In the genomic region with DNA sequence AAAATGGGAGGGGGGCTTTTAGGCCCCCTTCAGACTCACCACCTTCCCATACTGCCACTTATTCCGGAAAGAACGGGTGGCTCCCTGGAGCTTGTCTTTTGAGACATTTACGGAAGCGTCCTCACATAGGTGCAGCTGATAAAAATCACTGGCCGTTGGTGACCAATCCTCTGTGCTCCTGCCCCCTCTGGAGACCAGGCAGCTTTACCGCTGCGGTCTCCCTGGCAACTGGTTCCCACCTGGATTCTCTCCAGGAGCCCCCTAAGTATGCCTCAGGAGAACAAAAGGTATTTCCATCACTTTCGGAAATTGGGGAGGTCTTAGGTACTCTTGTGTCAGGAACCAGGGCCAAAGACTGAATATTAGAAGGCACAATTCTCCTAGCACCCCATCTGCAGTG, we compare ENCODE assay signal across 17 mouse cellular contexts.
DNase-seq lines count a peak whose midpoint lies in the region; ATAC-seq and TF ChIP-seq lines count a peak whose summit lies in the region.
"Had no signal": no experiment of that assay in that cellular context is flagged by ENCODE, and none has a peak within 500 bp of the region (broad histone marks: within the 10 kb centered on the region; RNA-seq: fewer than 3 reads in every experiment).

No protein-coding gene starts in this region.

- intact Hi-C loops in left cerebral cortex, postnatal 36 days (cut with DNase I): no loop called here

- no peak overlapping the region for H3K4me3 ChIP-seq in layer of hippocampus, adult 2 months
- no peak overlapping the region for H3K4me3 ChIP-seq in forebrain, embryonic 15.5 days
- H3K4me3 ChIP-seq in midbrain, postnatal 0 days (ENCODE audit: low read depth, low read length): no peak overlapping the region
- H3K4me3 ChIP-seq: left cerebral cortex, adult 2 months; neural tube, embryonic 13.5 days had no signal

- no peaks in the 10 kb centered on the region for H3K27me3 ChIP-seq in forebrain, embryonic 15.5 days
- no peaks in the 10 kb centered on the region for H3K27me3 ChIP-seq in midbrain, postnatal 0 days (ENCODE audit: insufficient read depth, low read length)
- H3K27me3 ChIP-seq: neural tube, embryonic 13.5 days had no signal

- peaks cover 24% of the 10 kb centered on the region for H3K4me1 ChIP-seq in forebrain, embryonic 15.5 days
- H3K4me1 ChIP-seq in midbrain, postnatal 0 days (ENCODE audit: insufficient read depth, low read length): peaks cover 13% of the 10 kb centered on the region

- TF ChIP-seq CTCF in layer of hippocampus, adult 2 months (conservative IDR thresholded peaks at IDR 0.05): no peak
- TF ChIP-seq CTCF in midbrain, postnatal 0 days (IDR thresholded peaks at IDR 0.05): peak; percentile 17; the same call in 1 of the 2 replicates

- WGBS in forebrain, embryonic 15.5 days: 21% methylated on average over 8 of the region's 8 CpGs
- WGBS in midbrain, postnatal 0 days: 17% methylated on average over 8 of the region's 8 CpGs

- peak; percentile 47 to 61 for DNase-seq in cerebellum, postnatal 10 days
- DNase-seq in cerebellum, postnatal 36 days: no peak
- no peak for DNase-seq in layer of hippocampus, adult 2 months (ENCODE audit: low spot score in 2 of 2)
- no peak for DNase-seq in layer of hippocampus, adult 8-10 months (ENCODE audit: low spot score in 2 of 2)
- DNase-seq in midbrain, postnatal 0 days (ENCODE audit: low spot score): peak; percentile 59
- DNase-seq in left cerebral cortex, postnatal 36 days (ENCODE audit: low spot score in 2 of 2): no peak
- DNase-seq: embryo, embryonic 11 days; kidney, adult 18-20 months; kidney, postnatal 14 days; liver, postnatal 0 days; lung, postnatal 10 days; right cerebral cortex, postnatal 25 days; thymus, adult 2 months had no signal

- no peaks in the 10 kb centered on the region for H3K9me3 ChIP-seq in forebrain, embryonic 15.5 days
- H3K9me3 ChIP-seq in midbrain, postnatal 0 days (ENCODE audit: low read length): no peaks in the 10 kb centered on the region
- H3K9me3 ChIP-seq: limb, embryonic 10.5 days; neural tube, embryonic 13.5 days had no signal

- no peaks in the 10 kb centered on the region for H3K36me3 ChIP-seq in forebrain, embryonic 15.5 days
- H3K36me3 ChIP-seq in midbrain, postnatal 0 days (ENCODE audit: insufficient read depth, low read length): no peaks in the 10 kb centered on the region
- H3K36me3 ChIP-seq: limb, embryonic 10.5 days; neural tube, embryonic 13.5 days had no signal

- H3K9ac ChIP-seq in forebrain, embryonic 15.5 days (replicated peaks): no peak overlapping the region
- H3K9ac ChIP-seq in midbrain, postnatal 0 days (replicated peaks; ENCODE audit: low read length, poor library complexity, severe bottlenecking): no peak overlapping the region
- H3K9ac ChIP-seq: liver, postnatal 0 days; neural tube, embryonic 13.5 days had no signal

- H3K4me2 ChIP-seq in forebrain, embryonic 15.5 days (replicated peaks): 0 out of 2 replicates have a peak overlapping the region, but pooled peaks have one; percentile 2
- no peak overlapping the region for H3K4me2 ChIP-seq in midbrain, postnatal 0 days (ENCODE audit: low read depth, low read length, poor library complexity, severe bottlenecking)

- no peak for ATAC-seq in forebrain, embryonic 15.5 days (replicated peaks)
- ATAC-seq in midbrain, postnatal 0 days (ENCODE audit: low FRiP score): no peak
- ATAC-seq: liver, postnatal 0 days had no signal

- H3K27ac ChIP-seq in layer of hippocampus, adult 2 months: peak overlapping the region; percentile 71
- peak overlapping the region; percentile 74 for H3K27ac ChIP-seq in forebrain, embryonic 15.5 days (replicated peaks)
- H3K27ac ChIP-seq in midbrain, postnatal 0 days (ENCODE audit: low read depth, low read length): peak overlapping the region; percentile 62
- H3K27ac ChIP-seq: limb, embryonic 10.5 days had no signal

Comparison
In these comparisons a context has a peak if more than half of its experiments do, and no peak if none do; other contexts are left out.
1. DNase-seq: peak in cerebellum, postnatal 10 days (2 of 2) and midbrain, postnatal 0 days (single experiment); none in cerebellum, postnatal 36 days (0 of 2), layer of hippocampus, adult 2 months (0 of 2), layer of hippocampus, adult 8-10 months (0 of 2) and left cerebral cortex, postnatal 36 days (0 of 2).
2. Peak in every context shown above with its lines, with median percentiles within 50 percentile points of each other: H3K27ac ChIP-seq.